In the genomic region with DNA sequence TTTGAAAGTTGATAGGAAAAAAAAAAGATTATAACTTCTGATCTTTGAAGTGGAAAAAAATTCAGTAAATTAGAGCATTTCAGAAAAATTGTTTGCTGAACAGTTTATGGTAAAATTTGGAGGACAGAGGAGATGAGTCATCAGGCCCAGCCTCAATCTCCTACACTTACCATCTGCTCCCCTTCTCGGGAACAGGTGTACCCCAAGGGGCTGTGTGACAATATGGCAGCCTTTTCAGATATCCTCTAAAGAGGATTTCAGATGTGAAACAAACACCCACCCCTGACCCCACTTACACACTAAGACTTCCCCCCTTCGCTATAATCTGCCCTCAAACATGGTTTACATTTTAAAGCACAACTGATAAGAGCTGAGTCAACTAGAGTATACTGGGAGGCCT, we compare ENCODE assay signal across 18 mouse cellular contexts.
DNase-seq lines count a peak whose midpoint lies in the region; ATAC-seq lines count a peak whose summit lies in the region.
"Had no signal": no experiment of that assay in that cellular context is flagged by ENCODE, and none has a peak within 500 bp of the region (broad histone marks: within the 10 kb centered on the region; RNA-seq: fewer than 3 reads in every experiment).

No protein-coding gene starts in this region.

- peak; percentile 4 for DNase-seq in adrenal gland, postnatal 10 days
- DNase-seq in adrenal gland, postnatal 14 days: no peak
- peak; percentile 18 to 76 for DNase-seq in frontal cortex, adult 2 months (ENCODE audit: extremely low spot score in 1 of 2, low spot score in 1 of 2)
- no peak for DNase-seq in frontal cortex, postnatal 25 days (ENCODE audit: low spot score in 2 of 2)
- peak; percentile 72 for DNase-seq in right cerebral cortex, adult 18-20 months
- no peak for DNase-seq in right cerebral cortex, postnatal 4 days
- no peak for DNase-seq in gastrocnemius, adult 18-20 months (ENCODE audit: low spot score)
- DNase-seq: gastrocnemius, postnatal 10 days; heart, adult 18-20 months had no signal

- no peaks in the 10 kb centered on the region for H3K4me1 ChIP-seq in intestine, embryonic 16.5 days (ENCODE audit: control insufficient read depth, insufficient read depth, low read length)
- H3K4me1 ChIP-seq: forebrain, embryonic 12.5 days; liver, embryonic 15.5 days; midbrain, embryonic 13.5 days; stomach, embryonic 15.5 days had no signal

- no peak overlapping the region for H3K27ac ChIP-seq in intestine, embryonic 16.5 days (ENCODE audit: low read length)
- H3K27ac ChIP-seq: forebrain, embryonic 12.5 days; hindbrain, embryonic 12.5 days; liver, embryonic 15.5 days; midbrain, embryonic 13.5 days; stomach, embryonic 15.5 days had no signal

- ATAC-seq in intestine, embryonic 16.5 days: no peak
- ATAC-seq: CD4-positive, CD25-positive, alpha-beta regulatory T cell, adult 4 months; lung, postnatal 0 days; midbrain, embryonic 13.5 days had no signal

- no peaks in the 10 kb centered on the region for H3K36me3 ChIP-seq in intestine, embryonic 16.5 days (ENCODE audit: control insufficient read depth, insufficient read depth, low read length)
- H3K36me3 ChIP-seq: forebrain, embryonic 12.5 days; G1E; hindbrain, embryonic 12.5 days; liver, embryonic 15.5 days; midbrain, embryonic 13.5 days; stomach, embryonic 15.5 days had no signal

- no peaks in the 10 kb centered on the region for H3K9me3 ChIP-seq in intestine, embryonic 16.5 days (ENCODE audit: control insufficient read depth, low read length)
- H3K9me3 ChIP-seq: forebrain, embryonic 12.5 days; G1E; hindbrain, embryonic 12.5 days; liver, embryonic 15.5 days; midbrain, embryonic 13.5 days; stomach, embryonic 15.5 days had no signal

- no peak overlapping the region for H3K9ac ChIP-seq in intestine, embryonic 16.5 days (ENCODE audit: low read depth, low read length)
- H3K9ac ChIP-seq: forebrain, embryonic 12.5 days; hindbrain, embryonic 12.5 days; liver, embryonic 15.5 days; midbrain, embryonic 13.5 days; stomach, embryonic 15.5 days had no signal

- H3K4me3 ChIP-seq in intestine, embryonic 16.5 days (ENCODE audit: low read length): no peak overlapping the region
- H3K4me3 ChIP-seq: forebrain, embryonic 12.5 days; hindbrain, embryonic 12.5 days; liver, embryonic 15.5 days; midbrain, embryonic 13.5 days; stomach, embryonic 15.5 days had no signal

- no peak overlapping the region for H3K4me2 ChIP-seq in intestine, embryonic 16.5 days (ENCODE audit: low read depth, low read length)
- H3K4me2 ChIP-seq: forebrain, embryonic 12.5 days; hindbrain, embryonic 12.5 days; liver, embryonic 15.5 days; midbrain, embryonic 13.5 days; stomach, embryonic 15.5 days had no signal

- 46% methylated on average over 2 of the region's 2 CpGs for WGBS in intestine, embryonic 16.5 days

- no peaks in the 10 kb centered on the region for H3K27me3 ChIP-seq in intestine, embryonic 16.5 days (replicated peaks; ENCODE audit: control insufficient read depth, insufficient read depth, low read length)
- H3K27me3 ChIP-seq: forebrain, embryonic 12.5 days; hindbrain, embryonic 12.5 days; liver, embryonic 15.5 days; midbrain, embryonic 13.5 days; stomach, embryonic 15.5 days had no signal

Comparison
In these comparisons a context has a peak if more than half of its experiments do, and no peak if none do; other contexts are left out.
1. DNase-seq: peak in adrenal gland, postnatal 10 days (single experiment), frontal cortex, adult 2 months (2 of 2) and right cerebral cortex, adult 18-20 months (single experiment); none in adrenal gland, postnatal 14 days (single experiment), frontal cortex, postnatal 25 days (0 of 2), right cerebral cortex, postnatal 4 days (single experiment) and gastrocnemius, adult 18-20 months (single experiment).